Mouse (Mus musculus): ENCODE data around the gene Gon7.

Gon7 gene

GRCm38 (mm10) chr12:102706833-102707463 lies 50.7 kb downstream of the Gon7 start:
- no peak for DNase-seq (ENCODE audit: low read depth in 1 of 2, low spot score in 2 of 2)

GRCm38 (mm10) chr12:102705906-102706640 lies 51.5 kb downstream of the Gon7 start:
- no peak for DNase-seq (ENCODE audit: low read depth in 1 of 2, low spot score in 2 of 2)

- DNase-seq (ENCODE audit: low read depth in 1 of 2, low spot score in 2 of 2), result peak; percentile 54 to 80
Observed at GRCm38 (mm10) chr12:102705216-102705871, 52.3 kb downstream of the Gon7 start.

- DNase-seq (ENCODE audit: low read depth in 1 of 2, low spot score in 2 of 2), result no peak
Observed at GRCm38 (mm10) chr12:102704457-102705198, 53.0 kb downstream of the Gon7 start, which contains the start of gene Itpk1. TSS of gene Itpk1 (minus strand) at chr12:102704930.

- no peak for DNase-seq (ENCODE audit: low read depth in 1 of 2, low spot score in 2 of 2)
Observed at GRCm38 (mm10) chr12:102703921-102704408, 53.6 kb downstream of the Gon7 start.

GRCm38 (mm10) chr12:102703441-102703840 lies 54.2 kb downstream of the Gon7 start:
- DNase-seq (ENCODE audit: low read depth in 1 of 2, low spot score in 2 of 2), result no peak
